Mouse (Mus musculus) adrenal gland, postnatal 4 days (tissue): Measurements from ENCODE around the gene Mlh3. TPM values are rescaled to one million over a fixed set of nuclear protein-coding genes. Genes with fewer than 3 reads are reported as not detected.

Source experiments
- DNase-seq, 2 experiments: peaks; one replicate each; pipeline ENCODE4 v3.0.0; 2021 to 2022; ENCODE audit warnings: low spot score in 2 of 2, mixed read lengths in 2 of 2
- microRNA-seq: library from miRNA; unstranded; fragments of <30 nt; microRNA quantifications from one replicate; pipeline ENCODE4 v1.2.0, GENCODE M21; 2021
- total RNA-seq, 2 experiments: library from RNA; stranded (reverse); gene quantifications; 2 replicates each; pipeline ENCODE4 v1.2.3; 2021

Mlh3 gene
- total RNA-seq, 2 experiments from 2014 or later: 11.9 to 12.9 TPM

DNA sequence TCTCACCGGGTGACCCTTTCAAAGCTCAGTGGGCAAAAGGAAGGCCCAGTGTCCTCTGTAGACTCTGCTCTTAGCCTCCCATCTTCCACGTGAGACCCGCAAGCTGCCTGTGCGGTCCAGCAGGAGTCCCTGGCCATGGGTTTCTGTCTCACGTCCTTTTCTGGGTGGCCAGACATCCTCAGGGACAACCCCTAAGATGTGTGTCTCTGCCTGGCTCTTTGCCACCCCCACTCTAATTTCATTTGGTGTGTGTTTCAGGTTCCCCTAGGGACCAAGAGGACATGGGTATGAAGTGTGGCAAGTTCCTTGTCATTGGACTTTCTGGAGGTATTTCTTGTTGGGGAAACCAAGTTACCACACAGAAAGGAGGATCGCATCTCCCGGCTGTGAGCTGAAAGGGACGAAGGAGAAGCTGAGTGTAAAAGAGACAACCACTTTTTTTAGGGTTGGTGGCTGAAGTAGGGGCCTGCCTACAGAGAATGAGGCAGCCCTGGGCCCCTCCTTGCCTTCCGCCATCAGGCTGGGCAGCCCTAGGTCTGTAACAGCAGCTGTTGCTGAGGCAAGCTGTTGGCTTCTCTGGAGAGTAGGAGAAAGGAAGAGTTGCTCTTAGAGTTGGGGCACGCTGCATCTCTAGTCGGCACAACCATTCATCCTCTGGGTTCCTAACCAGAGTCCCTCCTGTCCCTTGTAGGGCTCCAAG lies 76.3 kb downstream of the Mlh3 start:
- DNase-seq: no peak

- DNase-seq: no peak
These were observed 77.3 kb downstream of the Mlh3 start for GRCm38 (mm10) chr12:85193146-85193545.

DNA sequence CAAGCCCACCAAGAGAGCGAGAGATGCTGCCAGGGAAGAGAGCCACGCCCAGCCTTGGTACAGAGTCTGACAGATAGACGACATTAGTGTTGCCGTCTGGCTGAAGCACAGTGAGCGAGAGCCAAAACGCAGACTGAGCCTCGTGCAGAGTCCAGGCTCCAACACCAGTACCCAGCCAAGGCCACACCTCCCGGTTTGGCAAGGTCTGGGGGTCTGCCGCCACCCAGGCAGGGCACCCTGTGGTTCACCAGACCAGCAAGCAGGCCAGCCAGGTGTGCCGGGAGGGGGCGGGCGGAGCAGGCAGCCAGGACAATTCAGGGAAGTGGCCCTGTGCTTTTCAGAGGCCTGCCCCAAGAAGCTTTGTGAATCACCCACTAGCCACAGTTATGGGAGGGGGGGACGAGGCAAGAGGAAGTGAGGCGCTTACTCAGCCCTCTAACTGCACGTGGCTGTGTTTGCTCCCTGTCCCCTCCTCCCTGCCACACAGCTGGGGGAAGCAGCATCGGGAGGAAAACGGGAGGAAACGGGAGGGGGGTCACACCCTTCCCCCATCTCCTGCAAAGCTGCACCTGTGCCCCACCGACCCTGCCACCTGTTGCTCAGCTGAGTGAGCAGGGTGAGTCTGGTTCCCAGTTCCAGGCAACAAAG lies 77.8 kb downstream of the Mlh3 start:
- peak in 1 of 2 experiments; percentile 2 for DNase-seq

DNA sequence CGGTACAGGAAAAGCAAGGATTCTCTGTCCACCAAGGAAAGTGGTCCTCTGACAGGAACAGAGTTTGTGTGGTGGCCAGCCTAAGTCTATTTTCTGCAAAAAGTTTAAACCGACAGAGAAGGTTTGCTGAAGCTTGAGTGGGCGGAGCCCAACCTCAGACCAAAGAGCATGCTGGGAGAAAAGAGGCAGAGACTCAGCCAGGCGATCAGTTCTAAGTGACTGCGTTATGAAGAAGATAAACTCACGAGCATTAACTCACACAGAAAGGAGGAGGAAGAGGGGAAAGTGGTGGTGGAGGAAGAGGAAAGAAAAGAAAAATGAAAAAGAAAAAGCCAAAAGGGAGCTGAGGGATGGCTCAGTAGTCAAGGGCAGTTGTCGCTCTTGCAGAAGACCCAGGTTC lies 80.1 kb downstream of the Mlh3 start:
- no peak for DNase-seq

DNA sequence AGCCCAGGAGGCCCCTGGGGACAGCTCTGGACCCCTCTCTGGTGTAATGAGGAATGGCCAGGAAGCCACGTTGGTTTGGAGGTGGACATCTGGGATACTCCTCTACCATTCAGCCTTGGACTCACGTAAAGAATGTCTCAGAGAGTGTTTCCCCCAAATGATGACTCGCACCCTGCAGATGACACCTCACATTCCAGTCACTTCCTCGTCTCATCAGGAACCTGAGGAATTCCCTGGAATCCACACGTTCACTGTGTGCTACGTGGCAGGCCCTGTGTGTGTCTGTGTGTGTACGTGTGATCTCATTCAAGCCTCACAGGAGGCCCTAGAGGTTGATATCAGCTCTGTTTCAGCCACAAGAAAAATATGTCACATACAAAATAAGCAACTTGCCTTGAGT lies 84.0 kb downstream of the Mlh3 start:
- no peak for DNase-seq

DNA sequence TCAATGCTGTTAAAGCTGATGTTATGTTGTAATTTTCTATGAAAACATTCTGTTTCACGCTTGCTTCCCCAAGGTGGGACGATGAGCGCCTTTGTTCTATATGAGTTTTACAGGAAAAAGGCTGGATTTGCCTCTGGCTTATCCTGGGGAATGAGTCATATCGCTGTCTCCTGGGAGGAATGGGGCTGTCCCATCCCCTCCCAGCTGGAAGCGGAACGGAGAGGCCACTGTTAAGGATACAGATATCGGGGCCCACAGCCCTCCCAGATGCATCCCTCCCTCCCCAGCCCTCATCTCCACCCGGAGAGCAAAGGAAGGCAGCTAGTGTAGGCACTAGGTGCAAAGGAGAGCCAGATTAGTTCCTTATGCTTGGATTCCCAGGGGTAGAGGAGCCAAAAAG lies 84.6 kb downstream of the Mlh3 start:
- no peak for DNase-seq

Small RNAs within 50 kb of the gene (microRNA-seq; reads per million reads assigned to microRNA genes)
- gene Mir6938: 0.79 reads per million

Other genes with a start within 250 kb of the Mlh3 start
- gene Prox2, start 159.8 kb downstream of the Mlh3 start, total RNA-seq: 1 to 10 TPM; 4.8 to 5.5 TPM
- gene Dlst, start 159.8 kb downstream of the Mlh3 start, total RNA-seq: 100 to 1,000 TPM; 294 to 319 TPM
- 1 to 10 TPM; 3.6 to 3.9 TPM for gene Rps6kl1, start 119.3 kb downstream of the Mlh3 start, total RNA-seq
- gene Pgf, start 92.8 kb downstream of the Mlh3 start, total RNA-seq: 1 to 10 TPM; 3.2 to 4.3 TPM
- gene Eif2b2, start 51.1 kb downstream of the Mlh3 start, total RNA-seq: 10 to 100 TPM; 84.2 to 89.1 TPM
- gene Acyp1, start 17.8 kb upstream of the Mlh3 start, total RNA-seq: 10 to 100 TPM; 29.3 to 38.6 TPM
- 1 to 10 TPM; 1.4 to 2.0 TPM for gene Zc2hc1c, start 18.0 kb upstream of the Mlh3 start, total RNA-seq
- 10 to 100 TPM; 76.7 to 77.0 TPM for gene Nek9, start 68.8 kb upstream of the Mlh3 start, total RNA-seq
- 100 to 1,000 TPM; 290 to 301 TPM for gene Tmed10, start 104.2 kb upstream of the Mlh3 start, total RNA-seq
- gene Fos, start 203.3 kb upstream of the Mlh3 start, total RNA-seq: 1 to 10 TPM; 6.5 to 8.3 TPM